Mouse (Mus musculus): ENCODE data around the gene 2410131K14Rik.

DNA sequence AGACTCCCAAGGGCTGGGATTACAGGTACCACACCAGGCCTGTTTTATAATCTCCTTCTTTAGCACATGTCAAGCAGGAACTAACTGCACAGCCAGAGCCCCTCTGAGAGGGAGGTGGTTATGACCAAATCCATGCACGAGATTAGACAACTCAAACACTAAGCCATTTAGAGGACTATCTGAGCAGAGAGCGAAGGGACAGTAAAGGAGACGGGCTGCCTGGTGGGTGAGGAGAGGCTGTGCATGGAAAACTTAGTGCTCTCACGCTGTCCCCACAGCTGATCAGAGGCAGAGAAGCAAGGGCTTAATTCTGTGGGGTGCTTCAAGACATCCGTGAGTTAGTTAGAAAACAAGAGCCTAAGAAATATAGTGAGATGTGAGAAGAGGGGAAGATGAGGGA is 31.0 kb upstream of the 2410131K14Rik start:
- TF ChIP-seq CTCF (IDR thresholded peaks at IDR 0.05; ENCODE audit: extremely low read depth, insufficient read length, insufficient replicate concordance, low read depth, low read length) (no peak), POLR2A (IDR thresholded peaks at IDR 0.05; ENCODE audit: low read depth, low read length) (no peak)

Measured in small intestine, adult 2 months (tissue).